Mouse (Mus musculus) megakaryocyte-erythroid progenitor cell, adult 5 weeks (primary cell): ENCODE data around the gene Slc35d3. TPM values are rescaled to one million over a fixed set of nuclear protein-coding genes. Genes with fewer than 3 reads are reported as not detected.

ENCODE experiments used
- polyA plus RNA-seq: library from polyadenylated mRNA; stranded (reverse); fragments of >175 nt; gene quantifications from 2 replicates; pipeline ENCODE4 v1.2.3, GENCODE M21; 2012

Slc35d3 gene
- polyA plus RNA-seq = 18.7 and 26.7 TPM in 2 replicates

GRCm38 (mm10) chr10:19850998-19851691 lies at the start of gene Slc35d3:
TSS of gene Slc35d3 (minus strand) at chr10:19851459.

Other genes with a start within 250 kb of the Slc35d3 start
- 0.33 and 0.39 TPM in 2 replicates for gene Il22ra2, start 229.5 kb downstream of the Slc35d3 start, polyA plus RNA-seq
- gene Il20ra, start 138.9 kb downstream of the Slc35d3 start, polyA plus RNA-seq = 0.24 and 0.31 TPM in 2 replicates
- 15.1 and 16.8 TPM in 2 replicates for gene Pex7, start 56.2 kb upstream of the Slc35d3 start, polyA plus RNA-seq
- gene Map3k5, start 83.0 kb upstream of the Slc35d3 start, polyA plus RNA-seq = 2.9 and 3.1 TPM in 2 replicates